Mouse (Mus musculus) olfactory bulb, adult 2 months (tissue): ENCODE measurements around the gene Ubl7.

ENCODE experiments used
- CTCF ChIP-seq: fragments of 200-500 bp; IDR thresholded peaks from 2 replicates; pipeline ENCODE4 v1.5.1; 2012; ENCODE audit warnings: low read depth, mild to moderate bottlenecking, low read length, moderate library complexity; ENCODE audit not compliant: insufficient read depth
- POLR2A ChIP-seq: fragments of 200-500 bp; IDR thresholded peaks from 2 replicates; pipeline ENCODE4 v1.6.1; 2012; ENCODE audit warnings: mild to moderate bottlenecking, low read depth, low read length, moderate library complexity; ENCODE audit not compliant: insufficient read depth

GRCm38 (mm10) chr9:57968166-57968771 lies 57.5 kb downstream of the Ubl7 start:
- TF ChIP-seq CTCF: no peak
- no peak for TF ChIP-seq POLR2A
